Mouse (Mus musculus) intestine, embryonic 15.5 days (tissue): Measurements from ENCODE around the gene Psma6. TPM values are rescaled to one million over a fixed set of nuclear protein-coding genes. Genes with fewer than 3 reads are reported as not detected.

Experiments
- ATAC-seq: fragments of 200-750 bp; cut with Nextera tagmentation; 2 replicates; pipeline ENCODE4 v1.8.0; 2017; ENCODE audit warnings: moderate TSS enrichment, moderate library complexity
- H3K27ac ChIP-seq: fragments of 300-500 bp; sonication (generic); 2 replicates; pipeline ENCODE4 v1.5.1; 2015; ENCODE audit warnings: mild to moderate bottlenecking, inconsistent platforms
- H3K27me3 ChIP-seq: fragments of 300-500 bp; sonication (generic); replicated peaks from 2 replicates; pipeline ENCODE4 v1.6.1; 2015; ENCODE audit warnings: inconsistent platforms
- H3K36me3 ChIP-seq: fragments of 300-500 bp; sonication (generic); 2 replicates; pipeline ENCODE4 v1.6.1; 2015; ENCODE audit warnings: inconsistent platforms
- H3K4me1 ChIP-seq: fragments of 300-500 bp; sonication (generic); replicated peaks from 2 replicates; pipeline ENCODE4 v1.6.1; 2015; ENCODE audit warnings: inconsistent platforms
- H3K4me2 ChIP-seq: fragments of 300-500 bp; sonication (generic); replicated peaks from 2 replicates; pipeline ENCODE4 v1.6.1; 2015; ENCODE audit warnings: mild to moderate bottlenecking, inconsistent platforms
- H3K4me3 ChIP-seq: fragments of 300-500 bp; sonication (generic); replicated peaks from 2 replicates; pipeline ENCODE4 v1.5.1; 2015; ENCODE audit warnings: inconsistent platforms
- H3K9ac ChIP-seq: fragments of 300-500 bp; sonication (generic); 2 replicates; pipeline ENCODE4 v1.6.1; 2015; ENCODE audit warnings: inconsistent platforms
- H3K9me3 ChIP-seq: fragments of 300-500 bp; sonication (generic); 2 replicates; pipeline ENCODE4 v1.6.1; 2016; ENCODE audit warnings: inconsistent platforms
- WGBS: fragments of 180-500 bp; shearing (Covaris S2); methylation state at CpG from one replicate; pipeline ENCODE4 v1.1.7; 2015; 5-methylcytosine and 5-hydroxymethylcytosine counted together
- polyA plus RNA-seq: library from polyadenylated mRNA; unstranded; fragments of >200 nt; fragmentation: Nextera tagmentation; extraction: Ambion mirVana; gene quantifications from 2 replicates; pipeline ENCODE4 v1.2.1, GENCODE M21; 2015

The Psma6 gene
- polyA plus RNA-seq, 1 experiment from 2014 or later, result 421 TPM

DNA sequence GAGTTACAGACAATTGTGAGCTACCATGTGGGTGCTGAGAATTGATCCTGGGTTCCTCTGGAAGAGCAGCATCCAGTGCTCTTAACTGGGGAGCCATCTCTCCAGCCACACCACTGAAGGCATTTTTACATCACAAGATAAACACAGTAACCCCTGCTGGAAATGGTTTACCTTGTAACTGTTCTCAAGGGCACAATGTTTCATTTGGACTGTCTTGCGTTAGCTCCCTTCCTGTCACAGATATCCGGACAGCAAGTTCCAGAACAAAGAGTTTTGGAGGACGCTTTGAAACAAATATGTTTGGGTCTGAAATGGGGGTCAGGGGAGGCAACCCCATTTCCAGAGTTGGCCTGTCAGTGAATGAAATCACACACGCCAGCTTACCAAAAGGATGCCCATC lies 61.6 kb downstream of the Psma6 start:
- Histone ChIP-seq H3K4me1 (peaks cover 40% of the 10 kb centered on the region), H3K9ac (no peak overlapping the region), H3K36me3 (no peaks in the 10 kb centered on the region), H3K4me2 (no peak overlapping the region), H3K27me3 (no peaks in the 10 kb centered on the region), H3K9me3 (no peaks in the 10 kb centered on the region), H3K27ac (no peak overlapping the region), H3K4me3 (no peak overlapping the region)
- no peak for ATAC-seq
- WGBS, result 76% methylated on average over 4 of the region's 4 CpGs

DNA sequence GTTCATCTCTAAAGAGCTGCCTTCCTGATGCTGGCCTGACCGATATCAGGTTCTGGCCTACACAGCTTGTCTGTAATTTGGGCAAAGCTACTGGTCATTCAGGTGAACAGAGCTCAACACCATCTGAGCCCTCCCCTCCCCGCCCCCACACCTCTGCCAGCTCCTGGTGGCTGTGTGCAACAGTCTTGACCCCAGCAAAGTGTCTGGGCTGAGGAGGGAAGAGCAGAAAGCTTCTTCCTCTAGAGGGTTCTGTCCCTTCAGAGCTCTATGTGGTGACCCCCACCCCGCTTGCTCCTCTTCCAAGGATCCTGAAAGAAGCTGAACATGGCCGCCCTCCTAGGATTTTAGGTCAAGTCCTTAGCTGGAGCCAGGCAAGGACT lies 62.3 kb downstream of the Psma6 start:
- H3K9ac ChIP-seq, result no peak overlapping the region
- no peaks in the 10 kb centered on the region for H3K27me3 ChIP-seq
- WGBS, result 94% methylated on average over 4 of the region's 4 CpGs
- H3K4me1 ChIP-seq, result peaks cover 43% of the 10 kb centered on the region
- H3K36me3 ChIP-seq, result no peaks in the 10 kb centered on the region
- H3K9me3 ChIP-seq, result no peaks in the 10 kb centered on the region
- no peak overlapping the region for H3K4me3 ChIP-seq
- ATAC-seq, result no peak
- peak overlapping the region; percentile 85 for H3K27ac ChIP-seq
- H3K4me2 ChIP-seq, result no peak overlapping the region

DNA sequence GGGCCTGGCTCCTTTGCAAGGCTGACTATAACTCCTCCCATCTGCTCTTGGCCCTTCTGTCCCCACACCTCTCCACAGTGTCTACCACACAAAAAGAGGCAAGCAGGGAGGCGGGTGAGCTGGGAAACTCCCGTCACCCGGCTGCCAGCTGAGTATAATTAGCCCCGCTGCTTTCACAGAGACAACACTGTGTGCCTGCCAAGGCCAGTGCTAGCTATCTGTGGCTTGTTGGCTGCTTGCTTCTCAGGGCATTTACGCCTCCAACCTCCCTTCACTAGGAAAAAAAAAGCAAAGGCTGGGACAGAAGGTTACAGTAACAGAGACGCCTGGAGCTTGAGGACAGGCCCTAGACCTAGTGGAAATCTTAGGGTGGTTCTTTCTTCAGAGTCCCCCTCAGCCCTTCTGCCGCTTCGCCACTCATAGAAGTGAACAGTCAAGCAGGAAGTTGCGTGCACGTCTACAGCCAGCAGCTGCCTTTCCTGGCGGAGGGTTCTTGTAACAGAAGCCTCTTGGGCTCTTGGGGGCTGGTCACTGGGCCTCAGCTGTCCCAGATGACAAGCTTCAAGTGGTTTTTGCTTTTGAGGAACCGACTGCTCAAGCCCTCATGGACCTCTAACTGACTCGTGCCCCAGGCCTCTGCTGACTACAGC lies 62.8 kb downstream of the Psma6 start:
- ATAC-seq, result peak; percentile 48
- peaks cover 43% of the 10 kb centered on the region for H3K4me1 ChIP-seq
- H3K27me3 ChIP-seq, result no peaks in the 10 kb centered on the region
- H3K9ac ChIP-seq, result no peak overlapping the region
- no peaks in the 10 kb centered on the region for H3K9me3 ChIP-seq
- WGBS, result 31% methylated on average over 13 of the region's 13 CpGs
- H3K27ac ChIP-seq, result peak overlapping the region; percentile 85
- no peaks in the 10 kb centered on the region for H3K36me3 ChIP-seq
- peak overlapping the region; percentile 26; the same call in 1 of the 2 replicates for H3K4me2 ChIP-seq
- no peak overlapping the region for H3K4me3 ChIP-seq

DNA sequence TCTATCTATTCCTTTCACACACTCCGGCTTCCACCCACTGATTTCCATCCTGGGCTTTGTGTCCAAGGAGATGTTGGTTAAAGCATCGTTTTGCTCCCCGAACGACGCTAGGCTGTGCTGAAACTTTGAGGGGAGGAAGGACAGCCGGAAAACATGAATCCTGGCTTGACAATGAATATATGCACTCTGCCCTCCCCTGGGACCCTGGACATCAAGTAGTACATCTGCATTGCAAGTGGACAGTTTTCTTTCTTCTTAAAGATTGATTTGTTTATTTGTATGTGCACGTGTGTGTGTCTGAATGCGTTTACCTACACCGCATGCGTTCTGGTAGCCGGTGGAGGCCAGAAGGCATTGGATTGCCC lies 63.4 kb downstream of the Psma6 start:
- Histone ChIP-seq H3K36me3 (no peaks in the 10 kb centered on the region), H3K9me3 (no peaks in the 10 kb centered on the region), H3K9ac (no peak overlapping the region), H3K4me2 (no peak overlapping the region), H3K27ac (peak overlapping the region; percentile 85), H3K4me3 (no peak overlapping the region), H3K27me3 (no peaks in the 10 kb centered on the region), H3K4me1 (peaks cover 43% of the 10 kb centered on the region)
- 79% methylated on average over 11 of the region's 11 CpGs for WGBS
- ATAC-seq, result no peak

DNA sequence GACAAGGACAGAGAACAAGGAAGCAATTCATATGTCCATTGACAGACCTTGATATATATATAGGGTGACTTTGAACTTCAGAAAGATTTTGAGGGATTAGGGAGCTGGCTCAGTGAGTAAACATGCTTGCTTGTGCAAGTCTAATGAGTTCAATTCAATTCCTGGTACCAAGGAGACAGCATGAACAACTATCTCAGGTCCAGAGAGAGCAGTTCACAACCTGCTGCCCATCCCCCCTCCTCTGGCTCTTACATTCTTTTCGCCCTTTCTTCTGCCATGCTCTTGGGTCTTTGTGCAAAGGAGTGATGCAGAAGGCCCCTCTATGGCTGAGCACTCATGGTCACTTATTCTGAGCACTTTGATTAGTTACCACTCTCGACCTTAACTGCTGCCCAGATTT lies 64.4 kb downstream of the Psma6 start:
- ATAC-seq, result no peak
- no peak overlapping the region for H3K27ac ChIP-seq
- H3K27me3 ChIP-seq, result no peaks in the 10 kb centered on the region
- no peaks in the 10 kb centered on the region for H3K9me3 ChIP-seq
- peaks cover 35% of the 10 kb centered on the region for H3K4me1 ChIP-seq
- 78% methylated on average over 2 of the region's 2 CpGs for WGBS
- no peak overlapping the region for H3K9ac ChIP-seq
- no peaks in the 10 kb centered on the region for H3K36me3 ChIP-seq
- H3K4me3 ChIP-seq, result no peak overlapping the region
- no peak overlapping the region for H3K4me2 ChIP-seq

DNA sequence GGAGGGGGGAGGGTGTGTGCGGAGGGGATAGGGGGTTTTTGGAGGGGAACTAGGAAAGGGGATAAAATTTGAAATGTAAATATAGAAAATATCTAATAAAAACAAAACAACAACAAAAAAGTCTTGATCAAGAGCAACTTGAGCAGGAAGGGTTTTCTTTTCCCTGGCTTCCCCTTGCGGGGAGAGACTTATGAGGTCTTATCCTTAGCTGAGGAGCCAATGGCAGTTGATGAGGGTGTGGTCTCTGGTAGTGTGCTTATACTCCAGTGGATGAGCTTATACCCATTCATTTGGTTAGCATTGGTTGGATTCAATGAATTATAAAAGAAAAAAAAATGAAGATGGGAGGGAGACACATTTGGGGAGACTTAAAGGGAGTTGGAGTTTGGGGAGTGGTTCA lies 65.0 kb downstream of the Psma6 start:
- Histone ChIP-seq H3K4me3 (no peak overlapping the region), H3K9me3 (no peaks in the 10 kb centered on the region), H3K9ac (no peak overlapping the region), H3K27me3 (no peaks in the 10 kb centered on the region), H3K4me1 (peaks cover 29% of the 10 kb centered on the region), H3K4me2 (no peak overlapping the region), H3K27ac (no peak overlapping the region), H3K36me3 (no peaks in the 10 kb centered on the region)
- WGBS, result 89% methylated on average over 2 of the region's 2 CpGs
- no peak for ATAC-seq

DNA sequence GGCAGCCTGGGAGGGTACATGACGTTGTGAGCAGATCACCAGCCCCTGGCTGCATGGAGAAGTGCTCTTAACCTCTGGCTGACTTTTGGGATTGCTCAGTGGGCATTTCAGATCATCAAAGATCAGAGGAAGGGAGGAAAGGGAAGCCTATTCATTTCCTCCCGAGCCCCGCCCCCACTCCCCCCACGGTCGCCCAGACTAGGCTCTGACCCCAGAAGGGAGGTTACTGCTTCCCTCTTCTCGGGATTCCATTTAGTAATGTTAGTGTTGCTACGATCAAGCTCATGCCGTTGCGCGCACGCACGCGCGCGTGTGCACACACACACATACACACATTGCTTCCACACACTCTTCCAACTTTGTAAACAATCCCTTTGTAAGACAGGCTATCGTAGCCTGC lies 66.4 kb downstream of the Psma6 start:
- 0 out of 2 replicates have a peak, but pooled peaks have one; percentile 16 for ATAC-seq
- 43% methylated on average over 16 of the region's 16 CpGs for WGBS
- Histone ChIP-seq H3K36me3 (no peaks in the 10 kb centered on the region), H3K4me1 (peaks cover 29% of the 10 kb centered on the region), H3K4me2 (peak overlapping the region; percentile 14; the same call in 1 of the 2 replicates), H3K9me3 (no peaks in the 10 kb centered on the region), H3K4me3 (no peak overlapping the region), H3K27me3 (no peaks in the 10 kb centered on the region), H3K9ac (no peak overlapping the region), H3K27ac (no peak overlapping the region)

DNA sequence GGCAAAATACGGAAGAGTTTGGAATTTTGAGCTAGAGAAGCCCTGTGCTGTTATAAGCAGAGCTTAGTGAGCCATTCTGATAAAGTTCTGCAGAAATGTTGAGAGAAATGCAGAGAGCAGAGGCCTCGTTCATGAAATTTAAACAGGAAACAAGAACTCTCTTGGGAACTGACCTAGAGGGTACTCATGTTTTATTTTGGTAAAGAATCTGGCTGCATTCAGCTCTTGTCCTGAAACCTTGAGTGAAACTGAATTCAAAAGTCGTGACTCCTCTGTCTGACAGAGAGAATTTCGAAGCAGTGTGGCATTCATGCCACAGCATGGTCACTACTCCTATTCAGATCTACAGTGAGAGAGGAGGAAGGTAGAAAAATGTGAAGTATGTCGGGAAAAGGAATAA lies 68.8 kb downstream of the Psma6 start:
- Histone ChIP-seq H3K27ac (peak overlapping the region; percentile 49), H3K9ac (no peak overlapping the region), H3K36me3 (no peaks in the 10 kb centered on the region), H3K27me3 (no peaks in the 10 kb centered on the region), H3K4me2 (no peak overlapping the region), H3K4me1 (peaks cover 13% of the 10 kb centered on the region; the same call in 1 of the 2 replicates), H3K9me3 (no peaks in the 10 kb centered on the region), H3K4me3 (no peak overlapping the region)
- ATAC-seq, result no peak
- 37% methylated on average over 5 of the region's 5 CpGs for WGBS

DNA sequence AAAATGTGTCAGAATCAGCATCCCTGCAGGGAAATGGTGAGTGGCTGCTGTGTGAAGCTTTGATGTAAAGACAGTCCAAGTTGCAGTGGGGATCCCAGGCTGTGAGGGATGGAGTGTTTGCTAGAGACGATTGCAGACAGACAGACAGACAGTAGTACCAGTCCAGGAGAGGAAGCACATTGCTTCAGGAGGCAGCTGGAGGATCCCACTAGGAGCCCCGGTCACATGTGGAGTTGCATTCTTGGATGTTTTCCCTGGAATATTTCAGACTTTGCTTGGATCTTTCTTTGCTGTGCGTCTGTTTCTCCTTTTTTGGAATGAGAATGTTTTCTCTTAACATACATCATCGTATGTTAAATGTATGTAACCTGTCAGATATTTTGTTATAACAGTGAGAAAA lies 69.9 kb downstream of the Psma6 start:
- WGBS, result 40% methylated on average over 4 of the region's 4 CpGs
- no peaks in the 10 kb centered on the region for H3K27me3 ChIP-seq
- H3K36me3 ChIP-seq, result no peaks in the 10 kb centered on the region
- no peak overlapping the region; the same call in 1 of the 2 replicates for H3K27ac ChIP-seq
- H3K4me2 ChIP-seq, result no peak overlapping the region
- H3K4me3 ChIP-seq, result no peak overlapping the region
- no peak overlapping the region for H3K9ac ChIP-seq
- H3K4me1 ChIP-seq, result peaks cover 13% of the 10 kb centered on the region; the same call in 1 of the 2 replicates
- no peaks in the 10 kb centered on the region for H3K9me3 ChIP-seq
- ATAC-seq, result no peak

DNA sequence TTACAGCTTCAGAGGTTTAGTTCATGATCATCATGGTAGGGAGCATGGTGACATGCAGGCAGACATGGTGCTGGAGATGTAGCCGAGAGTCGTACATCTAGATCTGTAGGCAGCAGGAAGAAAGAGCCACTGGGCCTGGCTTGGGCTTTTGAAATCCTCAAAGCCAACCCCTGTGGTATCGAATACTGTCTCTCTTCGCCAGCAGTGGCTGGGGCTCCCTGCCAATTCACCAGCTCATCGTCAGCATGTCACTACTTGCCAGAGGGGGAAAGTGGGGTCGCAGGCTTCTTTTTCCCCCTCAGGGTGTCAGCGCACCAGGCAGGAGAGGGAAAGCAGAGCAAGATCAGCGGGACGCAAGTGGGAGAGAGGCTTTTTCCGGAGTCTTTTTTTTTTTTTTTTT lies 71.2 kb downstream of the Psma6 start:
- WGBS, result 79% methylated on average over 10 of the region's 10 CpGs
- no peak overlapping the region for H3K4me2 ChIP-seq
- no peak overlapping the region for H3K4me3 ChIP-seq
- H3K27ac ChIP-seq, result no peak overlapping the region
- no peak for ATAC-seq
- peaks cover 11% of the 10 kb centered on the region; the same call in 1 of the 2 replicates for H3K4me1 ChIP-seq
- no peak overlapping the region for H3K9ac ChIP-seq
- no peaks in the 10 kb centered on the region for H3K36me3 ChIP-seq
- H3K9me3 ChIP-seq, result no peaks in the 10 kb centered on the region
- H3K27me3 ChIP-seq, result no peaks in the 10 kb centered on the region

DNA sequence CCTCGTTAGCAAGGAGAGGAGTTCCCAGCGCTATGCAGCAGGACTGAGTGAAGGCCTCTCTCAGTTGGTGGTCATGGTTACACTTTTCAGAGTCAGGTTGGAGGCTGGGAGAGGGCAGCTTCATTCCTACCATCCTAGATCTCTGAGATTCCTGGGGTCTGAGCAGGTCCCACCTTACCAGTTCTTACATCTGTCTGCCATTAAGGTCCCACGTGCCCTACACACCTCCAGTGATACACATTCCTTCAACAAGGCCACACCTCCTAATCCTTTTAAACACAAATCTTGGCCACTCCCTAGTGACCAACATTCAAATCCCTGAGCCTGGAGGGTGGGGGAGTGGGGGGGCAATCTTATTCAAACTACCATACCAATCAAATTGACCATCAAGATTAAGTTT lies 72.1 kb downstream of the Psma6 start:
- H3K27me3 ChIP-seq, result no peaks in the 10 kb centered on the region
- no peak overlapping the region for H3K9ac ChIP-seq
- no peaks in the 10 kb centered on the region for H3K9me3 ChIP-seq
- no peak overlapping the region for H3K27ac ChIP-seq
- no peak overlapping the region for H3K4me2 ChIP-seq
- peaks cover 7% of the 10 kb centered on the region for H3K4me1 ChIP-seq
- no peak overlapping the region for H3K4me3 ChIP-seq
- no peaks in the 10 kb centered on the region for H3K36me3 ChIP-seq
- WGBS, result 70% methylated on average over 3 of the region's 3 CpGs
- no peak for ATAC-seq

DNA sequence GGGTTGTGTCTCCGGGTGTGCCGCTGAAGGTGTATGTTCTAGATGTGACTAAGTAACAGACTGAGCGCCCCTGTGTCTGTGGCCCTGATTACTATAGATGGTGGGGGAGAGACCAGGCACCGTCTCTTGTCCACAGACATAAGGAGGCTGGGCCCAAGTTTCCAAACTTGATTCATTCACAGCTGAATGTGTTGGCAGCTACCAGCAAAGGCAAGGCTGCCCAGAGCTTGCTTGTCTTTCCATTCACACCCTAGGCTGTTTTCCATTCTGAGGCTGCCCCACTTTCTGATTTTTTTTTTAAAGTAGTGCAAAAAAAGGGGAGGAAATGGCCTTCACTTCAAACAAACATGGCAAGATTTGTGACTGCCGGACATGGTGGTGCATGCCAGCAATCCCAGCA lies 72.9 kb downstream of the Psma6 start:
- Histone ChIP-seq H3K27ac (no peak overlapping the region), H3K4me1 (peaks cover 12% of the 10 kb centered on the region), H3K9me3 (no peaks in the 10 kb centered on the region), H3K4me3 (no peak overlapping the region), H3K4me2 (no peak overlapping the region), H3K36me3 (no peaks in the 10 kb centered on the region), H3K27me3 (no peaks in the 10 kb centered on the region), H3K9ac (no peak overlapping the region)
- no peak for ATAC-seq
- WGBS, result 85% methylated on average over 5 of the region's 5 CpGs

DNA sequence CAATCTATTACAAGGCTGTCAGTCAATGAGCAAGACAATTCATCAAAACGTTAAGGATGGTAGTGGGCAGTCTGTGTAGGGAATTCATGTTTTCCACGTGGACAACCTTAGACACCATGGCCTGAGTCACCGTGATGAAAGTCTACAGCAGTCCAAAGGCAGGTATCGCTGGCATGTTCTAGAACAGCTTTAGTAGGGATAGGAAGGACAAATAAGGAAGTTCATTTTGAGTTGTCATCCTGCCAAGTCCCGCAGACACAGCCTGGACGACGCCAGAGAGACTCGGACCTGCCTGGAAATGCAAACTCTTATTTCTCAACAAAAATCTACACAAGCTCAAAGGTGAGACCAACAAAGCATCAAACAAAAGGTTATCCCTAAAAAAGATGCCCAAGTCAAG lies 75.7 kb downstream of the Psma6 start:
- no peaks in the 10 kb centered on the region for H3K27me3 ChIP-seq
- no peaks in the 10 kb centered on the region for H3K36me3 ChIP-seq
- ATAC-seq, result no peak
- WGBS, result 55% methylated on average over 8 of the region's 8 CpGs
- H3K27ac ChIP-seq, result no peak overlapping the region
- H3K4me2 ChIP-seq, result no peak overlapping the region
- H3K9me3 ChIP-seq, result no peaks in the 10 kb centered on the region
- H3K9ac ChIP-seq, result no peak overlapping the region
- H3K4me1 ChIP-seq, result peaks cover 18% of the 10 kb centered on the region
- no peak overlapping the region for H3K4me3 ChIP-seq
